Mouse (Mus musculus): Measurements from ENCODE around the gene 3110040M04Rik.

DNA sequence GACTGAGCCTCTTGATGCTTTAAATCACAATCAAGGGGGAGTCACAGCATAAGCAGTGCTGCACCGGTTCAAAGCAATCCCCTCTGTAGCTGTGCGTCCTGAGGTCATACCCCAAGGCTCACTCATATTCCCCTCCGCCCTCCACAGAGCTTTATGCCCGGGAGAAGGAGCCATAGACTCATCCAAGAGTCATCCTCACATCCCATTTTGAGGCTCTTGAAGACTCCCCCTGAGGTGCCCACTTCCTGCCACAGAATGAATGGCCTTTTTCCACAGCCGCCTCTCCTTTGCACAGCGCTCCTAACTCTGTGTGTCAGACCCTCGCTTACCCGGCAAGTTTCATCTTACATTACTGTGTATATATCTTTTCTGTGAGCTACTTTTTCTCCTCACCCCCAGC lies 23.6 kb downstream of the 3110040M04Rik start:
- no peak for TF ChIP-seq POLR2A (IDR thresholded peaks at IDR 0.05; ENCODE audit: insufficient read depth, low read length)
- no peak for TF ChIP-seq CTCF (IDR thresholded peaks at IDR 0.05; ENCODE audit: low read depth, low read length)
